Mouse (Mus musculus) cortical plate, adult 2 months (tissue): ENCODE measurements around the gene Hsd17b14. TPM values are rescaled to one million over a fixed set of nuclear protein-coding genes. Genes with fewer than 3 reads are reported as not detected.

ENCODE experiments used
- H3K27ac ChIP-seq: fragments of 200-500 bp; 2 replicates; pipeline ENCODE4 v1.5.1; 2012; ENCODE audit warnings: low read length, control low read depth, inconsistent platforms; ENCODE audit not compliant: insufficient read depth
- H3K4me1 ChIP-seq: fragments of 200-500 bp; 2 replicates; pipeline ENCODE4 v1.6.1; 2011; ENCODE audit warnings: low read length; ENCODE audit not compliant: control insufficient read depth, insufficient read depth
- H3K4me3 ChIP-seq: fragments of 200-500 bp; 2 replicates; pipeline ENCODE4 v1.5.1; 2011; ENCODE audit warnings: mild to moderate bottlenecking, low read length, control low read depth; ENCODE audit not compliant: insufficient read depth
- CTCF ChIP-seq: fragments of 200-500 bp; IDR thresholded peaks from 2 replicates; pipeline ENCODE4 v1.5.1; 2011; ENCODE audit warnings: mild to moderate bottlenecking, control low read depth, low read length; ENCODE audit not compliant: insufficient read depth; ENCODE audit errors: extremely low read depth
- POLR2A ChIP-seq: fragments of 200-500 bp; IDR thresholded peaks from 2 replicates; pipeline ENCODE4 v1.6.1; 2011; ENCODE audit warnings: mild to moderate bottlenecking, low read length, control low read depth; ENCODE audit not compliant: insufficient read depth; ENCODE audit errors: extremely low read depth
- polyA plus RNA-seq: library from polyadenylated mRNA; depleted of rRNA; stranded (reverse); fragments of >200 nt; gene quantifications from 2 replicates; pipeline ENCODE4 v1.2.3, GENCODE M21; 2012; rRNA removed

The Hsd17b14 gene
- polyA plus RNA-seq, 1 experiment, result 0.54 TPM

GRCm38 (mm10) chr7:45595176-45595575 is 40.5 kb downstream of the Hsd17b14 start:
- H3K4me1 ChIP-seq, result no peaks in the 10 kb centered on the region
- TF ChIP-seq CTCF, result no peak
- TF ChIP-seq POLR2A, result no peak
- H3K27ac ChIP-seq, result no peak overlapping the region

GRCm38 (mm10) chr7:45596107-45596506 is 41.4 kb downstream of the Hsd17b14 start:
- no peak overlapping the region for H3K27ac ChIP-seq
- TF ChIP-seq POLR2A, result no peak
- TF ChIP-seq CTCF, result no peak
- H3K4me1 ChIP-seq, result no peaks in the 10 kb centered on the region
- H3K4me3 ChIP-seq, result no peak overlapping the region

More at GRCm38 (mm10) chr7:45595176-45595575, 40.5 kb downstream of the Hsd17b14 start:
- no peak overlapping the region for H3K4me3 ChIP-seq

GRCm38 (mm10) chr7:45597013-45597412 is 42.3 kb downstream of the Hsd17b14 start:
- H3K27ac ChIP-seq, result no peak overlapping the region
- TF ChIP-seq POLR2A (no peak), CTCF (no peak)
- H3K4me3 ChIP-seq, result no peak overlapping the region
- H3K4me1 ChIP-seq, result no peaks in the 10 kb centered on the region

- H3K4me3 ChIP-seq, result no peak overlapping the region
- TF ChIP-seq POLR2A (no peak), CTCF (no peak)
- no peak overlapping the region for H3K27ac ChIP-seq
- no peaks in the 10 kb centered on the region for H3K4me1 ChIP-seq
Measured at GRCm38 (mm10) chr7:45597527-45597926, 42.8 kb downstream of the Hsd17b14 start.

GRCm38 (mm10) chr7:45598960-45599879 is 44.5 kb downstream of the Hsd17b14 start:
- Histone ChIP-seq H3K27ac (no peak overlapping the region), H3K4me1 (no peaks in the 10 kb centered on the region), H3K4me3 (no peak overlapping the region)
- TF ChIP-seq CTCF, result no peak
- TF ChIP-seq POLR2A, result no peak

- H3K4me1 ChIP-seq, result no peaks in the 10 kb centered on the region
- H3K27ac ChIP-seq, result no peak overlapping the region
- H3K4me3 ChIP-seq, result no peak overlapping the region
- TF ChIP-seq POLR2A (no peak), CTCF (no peak)
Measured at GRCm38 (mm10) chr7:45605704-45606289, 51.1 kb downstream of the Hsd17b14 start.

GRCm38 (mm10) chr7:45609511-45609910 is 54.8 kb downstream of the Hsd17b14 start:
- Histone ChIP-seq H3K4me3 (no peak overlapping the region), H3K4me1 (no peaks in the 10 kb centered on the region), H3K27ac (no peak overlapping the region)
- TF ChIP-seq POLR2A (no peak), CTCF (no peak)

- no peak overlapping the region for H3K27ac ChIP-seq
- TF ChIP-seq CTCF, result no peak
- H3K4me1 ChIP-seq, result no peaks in the 10 kb centered on the region
- no peak overlapping the region for H3K4me3 ChIP-seq
Measured at GRCm38 (mm10) chr7:45616277-45616676, 61.6 kb downstream of the Hsd17b14 start.

GRCm38 (mm10) chr7:45617042-45617695 is 62.5 kb downstream of the Hsd17b14 start, which contains the start of gene Fut1:
Gene Fut1 (plus strand): TSS chr7:45617289.
- H3K4me1 ChIP-seq, result no peaks in the 10 kb centered on the region
- TF ChIP-seq POLR2A (no peak), CTCF (no peak)
- no peak within 1 kb of the TSS for H3K4me3 ChIP-seq
- no peak within 1 kb of the TSS for H3K27ac ChIP-seq

Other genes starting within 250 kb of the Hsd17b14 start
- 29.1 and 35.1 TPM in 2 replicates for gene Trpm4, start 221.1 kb upstream of the Hsd17b14 start, polyA plus RNA-seq
- 0.35 and 0.55 TPM in 2 replicates for gene Hrc, start 219.6 kb upstream of the Hsd17b14 start, polyA plus RNA-seq
- gene Ppfia3, start 187.9 kb upstream of the Hsd17b14 start, polyA plus RNA-seq, result 164 and 167 TPM in 2 replicates
- gene Lin7b, start 184.3 kb upstream of the Hsd17b14 start, polyA plus RNA-seq, result 336 TPM in 2 replicates
- gene Snrnp70, start 159.2 kb upstream of the Hsd17b14 start, polyA plus RNA-seq, result 720 and 793 TPM in 2 replicates
- gene Kcna7, start 149.2 kb upstream of the Hsd17b14 start, polyA plus RNA-seq, result not detected in 2 replicates
- 0.04 and 0.08 TPM in 2 replicates for gene Ntf5, start 141.2 kb upstream of the Hsd17b14 start, polyA plus RNA-seq
- 0.17 TPM in 1 of 2 replicates, not detected in the other for gene Lhb, start 134.1 kb upstream of the Hsd17b14 start, polyA plus RNA-seq
- 25.7 and 26.4 TPM in 2 replicates for gene Gys1, start 120.0 kb upstream of the Hsd17b14 start, polyA plus RNA-seq
- 41.7 and 47.4 TPM in 2 replicates for gene Ruvbl2, start 116.8 kb upstream of the Hsd17b14 start, polyA plus RNA-seq
- gene Ftl1, start 95.0 kb upstream of the Hsd17b14 start, polyA plus RNA-seq, result 588 and 637 TPM in 2 replicates
- 99.4 and 103 TPM in 2 replicates for gene Bax, start 88.0 kb upstream of the Hsd17b14 start, polyA plus RNA-seq
- 0.11 and 0.13 TPM in 2 replicates for gene Tulp2, start 73.0 kb upstream of the Hsd17b14 start, polyA plus RNA-seq
- 0.19 TPM in 1 of 2 replicates, not detected in the other for gene Gm45808, start 68.1 kb upstream of the Hsd17b14 start, polyA plus RNA-seq
- gene Dhdh, start 66.1 kb upstream of the Hsd17b14 start, polyA plus RNA-seq, result 5.9 and 6.5 TPM in 2 replicates
- gene Nucb1, start 44.5 kb upstream of the Hsd17b14 start, polyA plus RNA-seq, result 88.2 and 99.6 TPM in 2 replicates
- 19.4 and 20.0 TPM in 2 replicates for gene Ppp1r15a, start 28.6 kb upstream of the Hsd17b14 start, polyA plus RNA-seq
- 5.1 and 6.3 TPM in 2 replicates for gene Plekha4, start 28.6 kb upstream of the Hsd17b14 start, polyA plus RNA-seq
- gene Bcat2, start 15.3 kb downstream of the Hsd17b14 start, polyA plus RNA-seq, result 26.1 and 26.5 TPM in 2 replicates
- gene Fgf21, start 60.6 kb downstream of the Hsd17b14 start, polyA plus RNA-seq, result not detected in 2 replicates
- gene Fut1, start 62.4 kb downstream of the Hsd17b14 start, polyA plus RNA-seq, result 0.09 and 0.15 TPM in 2 replicates
- 0.09 and 0.13 TPM in 2 replicates for gene Izumo1, start 66.9 kb downstream of the Hsd17b14 start, polyA plus RNA-seq
- 6.9 and 7.8 TPM in 2 replicates for gene Rasip1, start 72.6 kb downstream of the Hsd17b14 start, polyA plus RNA-seq
- gene Mamstr, start 85.1 kb downstream of the Hsd17b14 start, polyA plus RNA-seq, result 5.2 and 7.1 TPM in 2 replicates
- 0.21 and 0.28 TPM in 2 replicates for gene Fut2, start 111.5 kb downstream of the Hsd17b14 start, polyA plus RNA-seq
- gene Ntn5, start 129.1 kb downstream of the Hsd17b14 start, polyA plus RNA-seq, result 20.9 and 26.3 TPM in 2 replicates
- 6.6 and 8.0 TPM in 2 replicates for gene Sec1, start 139.5 kb downstream of the Hsd17b14 start, polyA plus RNA-seq
- gene Car11, start 144.9 kb downstream of the Hsd17b14 start, polyA plus RNA-seq, result 351 and 377 TPM in 2 replicates
- 251 and 257 TPM in 2 replicates for gene Dbp, start 150.2 kb downstream of the Hsd17b14 start, polyA plus RNA-seq
- 255 and 261 TPM in 2 replicates for gene Rpl18, start 160.6 kb downstream of the Hsd17b14 start, polyA plus RNA-seq
- 22.5 and 23.5 TPM in 2 replicates for gene Sphk2, start 163.1 kb downstream of the Hsd17b14 start, polyA plus RNA-seq
- 0.19 and 0.21 TPM in 2 replicates for gene Fam83e, start 166.3 kb downstream of the Hsd17b14 start, polyA plus RNA-seq
- not detected in 2 replicates for gene Spaca4, start 170.9 kb downstream of the Hsd17b14 start, polyA plus RNA-seq
- 191 and 227 TPM in 2 replicates for gene Lmtk3, start 228.8 kb downstream of the Hsd17b14 start, polyA plus RNA-seq
- gene Sult2b1, start 229.8 kb downstream of the Hsd17b14 start, polyA plus RNA-seq, result 26.6 and 29.3 TPM in 2 replicates